Mouse (Mus musculus): Measurements from ENCODE around the gene Myo1f.
A peak's percentile ranks its signal among the peaks of the same experiment; 100 is the strongest.
"Not testable (repeated sequence)": the region's sequence is repeated elsewhere in the genome, so short reads cannot be mapped to it uniquely, and the experiment has no call there.

The Myo1f gene

GRCm38 (mm10) chr17:33584061-33584460 is 28.6 kb downstream of the Myo1f start:
- DNase-seq (ENCODE audit: low read depth, low spot score) = no peak

DNA sequence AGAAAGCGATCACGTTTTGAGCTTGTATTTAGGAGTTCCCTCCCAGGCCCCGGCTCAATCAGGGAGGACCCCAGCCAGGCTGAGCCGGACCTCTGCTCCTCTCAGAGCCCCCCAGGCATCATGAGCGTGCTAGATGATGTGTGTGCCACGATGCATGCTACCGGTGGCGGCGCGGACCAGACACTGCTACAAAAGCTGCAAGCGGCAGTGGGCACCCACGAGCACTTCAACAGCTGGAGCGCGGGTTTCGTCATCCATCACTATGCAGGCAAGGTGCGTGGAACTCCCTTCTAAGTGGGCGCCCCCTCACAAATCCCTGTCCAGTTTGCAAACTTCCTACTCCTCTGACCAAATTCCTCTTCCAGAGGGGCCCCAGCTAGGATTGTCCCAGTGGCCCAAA is 30.5 kb downstream of the Myo1f start:
- DNase-seq (ENCODE audit: low read depth, low spot score) = no peak

DNA sequence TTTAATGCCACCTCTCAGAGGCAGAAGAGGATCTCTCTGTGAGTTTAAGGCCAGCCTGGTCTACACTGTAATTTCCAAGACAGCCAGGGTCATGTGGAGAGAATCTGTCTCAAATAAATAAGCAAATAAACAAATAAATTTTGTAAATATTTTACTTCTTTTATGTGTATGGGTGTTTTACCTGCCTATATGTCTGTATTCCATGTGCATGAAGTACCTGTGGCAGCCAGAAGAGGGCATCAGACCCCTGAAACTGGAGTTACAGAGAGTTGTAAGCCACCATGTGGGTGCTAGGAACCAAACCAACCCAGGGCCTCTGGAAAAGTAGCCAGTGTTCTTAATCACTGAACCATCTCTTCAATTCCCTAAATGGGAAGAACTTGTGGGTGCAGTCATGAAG is 41.8 kb downstream of the Myo1f start:
- no peak for DNase-seq (ENCODE audit: low read depth, low spot score)

- DNase-seq (ENCODE audit: low read depth, low spot score) = no peak
These were observed 43.0 kb downstream of the Myo1f start for GRCm38 (mm10) chr17:33598506-33598905.

- DNase-seq (ENCODE audit: low read depth, low spot score) = no peak
These were observed 44.4 kb downstream of the Myo1f start for GRCm38 (mm10) chr17:33599836-33600475.

- DNase-seq (ENCODE audit: low read depth, low spot score) = no peak
These were observed 45.3 kb downstream of the Myo1f start for GRCm38 (mm10) chr17:33600831-33601230.

- no peak for DNase-seq (ENCODE audit: low read depth, low spot score)
These were observed 46.4 kb downstream of the Myo1f start for GRCm38 (mm10) chr17:33601947-33602346.

DNA sequence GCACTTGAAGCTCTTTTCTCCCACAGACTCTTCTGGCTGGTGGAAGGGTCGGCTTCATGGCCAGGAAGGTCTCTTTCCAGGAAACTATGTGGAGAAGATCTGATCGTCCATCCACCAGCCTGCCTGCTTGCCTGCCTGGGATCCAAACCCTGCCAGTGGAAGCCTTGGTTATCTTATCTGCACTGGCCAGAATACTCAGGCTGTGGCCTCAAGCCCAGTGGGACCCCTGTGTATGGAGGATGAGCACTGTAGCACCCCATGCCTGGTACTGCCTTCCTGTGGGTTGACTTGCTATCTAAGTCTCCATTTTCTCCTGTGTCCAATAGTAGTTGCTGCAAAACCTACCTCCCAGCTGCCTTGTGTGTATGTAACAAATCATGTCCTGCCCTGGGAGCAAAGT is 51.8 kb downstream of the Myo1f start:
- DNase-seq (ENCODE audit: low read depth, low spot score) = no peak

GRCm38 (mm10) chr17:33610548-33610947 is 55.0 kb downstream of the Myo1f start:
- no peak for DNase-seq (ENCODE audit: low read depth, low spot score)

DNA sequence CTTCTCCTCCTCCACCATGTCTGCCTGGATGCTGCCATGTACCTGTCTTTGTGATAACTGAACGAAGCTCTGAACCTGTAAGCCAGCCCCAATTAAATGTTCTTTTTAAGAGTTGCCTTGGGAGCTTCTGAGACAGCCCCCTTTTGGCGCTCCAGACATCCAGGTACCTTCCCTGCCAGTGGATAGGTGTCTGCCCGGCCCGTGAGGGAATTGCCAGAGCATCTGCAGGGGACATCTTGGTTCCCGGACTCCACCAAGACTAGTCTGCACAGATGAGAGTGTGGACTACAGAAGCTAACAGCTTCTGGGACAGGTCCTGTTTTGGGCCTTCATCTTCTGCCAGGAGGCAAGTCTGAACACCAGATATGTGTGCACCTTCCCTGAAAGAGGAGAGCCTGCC is 58.2 kb downstream of the Myo1f start:
- not testable (repeated sequence) for DNase-seq (ENCODE audit: low read depth, low spot score)

- no peak for DNase-seq (ENCODE audit: low read depth, low spot score)
These were observed 71.8 kb downstream of the Myo1f start for GRCm38 (mm10) chr17:33627281-33627680.

GRCm38 (mm10) chr17:33628621-33629486 is 73.3 kb downstream of the Myo1f start, which contains the start of gene Zfp414:
TSS of gene Zfp414 (plus strand) at chr17:33629090.
- DNase-seq (ENCODE audit: low read depth, low spot score) = peak; percentile 97

DNA sequence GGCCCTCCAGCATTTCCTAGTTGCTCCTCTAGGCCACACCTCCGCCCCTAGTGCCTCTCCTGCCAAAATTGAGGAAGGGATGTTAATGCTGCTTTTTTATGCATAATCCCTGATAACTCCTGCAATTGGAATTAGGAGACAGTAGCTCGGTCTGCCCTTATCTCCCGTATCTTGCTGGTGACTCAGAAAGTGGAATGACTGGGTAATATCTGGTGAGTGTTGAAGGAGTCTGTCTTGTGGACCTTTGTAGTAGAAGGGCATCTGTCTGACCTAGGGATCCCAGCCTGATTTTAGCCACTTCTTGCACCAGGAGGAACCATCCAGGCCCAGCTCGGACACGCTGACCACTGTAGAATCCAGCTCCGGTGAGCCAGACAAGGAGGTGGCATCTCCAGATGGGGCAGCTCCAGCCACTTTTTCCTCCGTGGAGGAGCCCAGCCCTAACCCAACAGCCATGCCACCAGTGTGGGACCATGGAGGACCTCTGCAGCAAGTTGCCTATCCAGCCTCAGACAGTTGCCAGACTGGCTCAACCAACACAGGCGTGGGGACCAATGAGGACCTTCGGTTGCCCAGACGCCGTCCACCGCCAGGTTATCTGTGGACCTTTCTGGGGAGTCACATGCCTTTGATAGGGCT is 74.1 kb downstream of the Myo1f start:
- DNase-seq (ENCODE audit: low read depth, low spot score) = no peak

DNA sequence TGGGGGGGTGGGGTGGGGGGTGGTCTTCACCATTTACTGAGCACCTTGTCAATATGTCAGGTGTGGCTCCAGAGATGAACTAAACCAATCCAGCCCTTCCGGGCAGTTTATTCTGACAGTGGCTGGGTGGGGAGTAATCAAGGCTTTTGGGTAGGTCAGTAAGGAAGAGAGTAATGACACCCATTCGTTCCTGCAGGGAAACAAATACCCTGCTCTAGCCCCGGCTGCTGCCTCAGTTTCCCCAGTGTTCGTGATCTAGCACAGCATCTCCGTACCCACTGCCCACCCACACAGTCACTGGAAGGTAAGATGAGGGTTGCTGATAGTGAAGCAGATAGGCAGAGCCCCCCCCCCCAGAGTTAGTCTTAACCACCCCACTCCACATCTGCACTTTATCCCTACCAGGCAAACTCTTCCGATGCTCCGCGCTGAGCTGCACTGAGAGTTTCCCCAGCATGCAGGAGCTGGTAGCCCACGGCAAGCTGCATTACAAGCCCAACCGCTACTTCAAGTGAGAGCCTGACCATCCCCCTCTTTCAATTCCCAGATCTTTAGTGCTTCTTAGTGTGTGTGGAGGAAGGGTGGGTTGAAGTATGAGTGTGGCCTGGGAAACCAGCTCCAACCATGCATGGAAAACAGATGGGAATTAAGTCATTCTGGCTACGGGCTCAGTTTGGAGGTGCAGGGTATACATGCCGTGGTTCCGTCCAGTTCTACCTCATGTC is 74.8 kb downstream of the Myo1f start:
- DNase-seq (ENCODE audit: low read depth, low spot score) = peak; percentile 40

GRCm38 (mm10) chr17:33631236-33631635 is 75.7 kb downstream of the Myo1f start:
- DNase-seq (ENCODE audit: low read depth, low spot score) = no peak

DNA sequence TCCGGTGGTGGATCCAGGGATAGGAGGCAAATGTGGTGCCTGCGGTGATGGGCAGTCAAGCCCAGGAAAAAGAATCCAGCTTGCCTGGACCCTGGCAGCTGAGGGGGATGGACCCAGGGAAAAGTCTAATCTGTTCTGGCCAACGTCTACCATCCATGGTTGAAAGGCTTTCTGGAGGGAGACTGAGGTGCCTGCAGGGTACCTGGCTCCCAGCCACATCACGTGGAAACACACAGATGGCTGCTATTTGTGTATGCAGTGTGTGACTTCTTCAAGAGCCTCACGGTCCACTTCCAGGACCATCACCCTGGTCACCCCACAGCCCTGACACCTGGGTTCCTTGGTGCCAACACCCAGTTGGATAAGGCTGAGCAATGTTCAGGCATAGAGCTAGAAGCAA is 76.3 kb downstream of the Myo1f start:
- peak; percentile 92 for DNase-seq (ENCODE audit: low read depth, low spot score)

GRCm38 (mm10) chr17:33637038-33637437 is 81.5 kb downstream of the Myo1f start:
- DNase-seq (ENCODE audit: low read depth, low spot score) = peak; percentile 80

- no peak for DNase-seq (ENCODE audit: low read depth, low spot score)
These were observed 82.2 kb downstream of the Myo1f start, which contains the start of gene Pram1 for GRCm38 (mm10) chr17:33637516-33638276. TSS of gene Pram1 (plus strand) at chr17:33638056.

DNA sequence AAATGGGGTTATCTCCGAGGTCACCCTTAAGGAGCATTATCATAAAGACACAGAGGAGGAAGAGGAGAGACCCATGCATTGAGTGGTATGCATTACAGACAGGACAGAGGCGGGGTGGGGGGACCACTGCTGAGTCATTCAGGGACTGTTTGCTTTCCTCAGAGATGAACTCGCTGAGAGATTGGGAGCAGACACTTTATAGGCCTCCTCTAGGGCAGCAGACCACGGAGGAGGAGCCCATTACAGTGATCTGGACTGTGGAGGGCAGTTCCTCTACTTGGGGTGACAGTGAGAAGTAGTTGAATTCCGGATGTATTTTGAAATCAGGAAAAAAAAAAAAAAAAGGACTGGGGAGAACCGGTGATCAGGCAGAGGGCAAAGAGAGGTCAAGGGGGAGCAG is 84.2 kb downstream of the Myo1f start:
- no peak for DNase-seq (ENCODE audit: low read depth, low spot score)

DNA sequence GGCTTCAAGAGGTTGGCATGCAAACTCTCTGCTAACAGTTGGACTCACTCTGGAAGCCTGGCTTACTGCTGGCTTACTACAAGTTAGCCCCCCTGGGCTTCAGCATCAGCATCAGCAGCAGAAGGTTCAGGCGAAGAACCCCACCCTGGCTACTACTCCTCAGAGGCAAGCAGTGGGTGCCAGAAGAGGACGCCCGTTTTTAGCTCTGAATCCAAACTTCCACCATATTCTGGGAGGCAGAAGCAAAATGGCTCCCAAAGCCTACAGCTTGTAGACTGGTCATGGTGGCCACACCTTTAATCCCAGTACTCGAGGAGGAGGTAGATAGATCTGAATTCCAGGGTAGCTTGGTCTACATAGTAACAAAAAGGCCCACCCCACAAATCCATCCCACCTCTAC is 88.6 kb downstream of the Myo1f start:
- no peak for DNase-seq (ENCODE audit: low read depth, low spot score)

DNA sequence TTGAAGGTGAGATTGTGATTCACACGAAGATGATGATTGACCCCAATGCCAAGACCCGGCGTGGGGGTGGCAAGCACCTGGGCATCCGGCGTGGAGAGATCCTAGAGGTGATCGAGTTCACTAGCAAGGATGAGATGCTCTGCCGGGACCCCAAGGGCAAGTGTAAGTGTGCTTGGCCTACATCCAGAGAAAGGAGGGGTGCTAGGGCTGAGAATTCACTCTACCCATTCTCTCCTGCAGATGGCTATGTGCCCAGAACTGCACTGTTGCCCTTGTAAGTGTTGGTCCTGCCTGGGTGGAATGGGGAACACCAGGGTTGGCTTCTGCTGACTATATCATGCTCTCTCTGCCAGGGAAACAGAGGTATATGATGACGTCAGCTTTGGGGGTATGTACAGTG is 89.6 kb downstream of the Myo1f start:
- no peak for DNase-seq (ENCODE audit: low read depth, low spot score)

Data from brain, adult 2 months (tissue).